Mouse (Mus musculus): ENCODE measurements at regions not wholly inside any gene's neighbourhood (a gene's known extent, or its start where the extent isn't known, plus 50 kb on each side); places are given as distances from the start of the nearest gene placed in this dataset.

DNA sequence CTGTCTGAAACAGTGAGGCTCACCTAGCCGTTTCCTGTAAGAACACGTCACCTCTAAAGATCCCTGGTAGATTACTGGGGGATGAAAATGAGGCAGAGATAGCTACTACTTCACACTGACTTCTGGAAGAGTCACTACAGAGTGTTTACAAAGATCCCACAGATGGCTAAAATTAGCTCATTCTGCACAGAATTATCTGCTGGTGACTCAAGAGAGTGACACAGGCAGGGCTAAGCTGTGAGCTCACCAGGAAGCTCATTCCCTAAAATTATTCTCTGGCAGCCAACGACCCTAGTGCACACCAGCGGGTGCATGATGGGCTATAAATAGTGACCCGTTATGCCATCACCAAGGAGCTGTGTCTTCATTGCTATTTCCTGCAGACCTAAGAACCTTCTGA is 53.2 kb upstream of the Ddah1 start:
- H3K4me2 ChIP-seq (replicated peaks), result no peak overlapping the region
- H3K4me3 ChIP-seq, result no peak overlapping the region
- H3K9ac ChIP-seq, result no peak overlapping the region
- H3K4me1 ChIP-seq, result peaks cover 6% of the 10 kb centered on the region
- WGBS, result 68% methylated on average over 5 of the region's 5 CpGs
- no peaks in the 10 kb centered on the region for H3K36me3 ChIP-seq
- no peak for ATAC-seq (ENCODE audit: low FRiP score)
- H3K27me3 ChIP-seq, result no peaks in the 10 kb centered on the region
- H3K27ac ChIP-seq, result no peak overlapping the region
- H3K9me3 ChIP-seq (replicated peaks), result no peaks in the 10 kb centered on the region

DNA sequence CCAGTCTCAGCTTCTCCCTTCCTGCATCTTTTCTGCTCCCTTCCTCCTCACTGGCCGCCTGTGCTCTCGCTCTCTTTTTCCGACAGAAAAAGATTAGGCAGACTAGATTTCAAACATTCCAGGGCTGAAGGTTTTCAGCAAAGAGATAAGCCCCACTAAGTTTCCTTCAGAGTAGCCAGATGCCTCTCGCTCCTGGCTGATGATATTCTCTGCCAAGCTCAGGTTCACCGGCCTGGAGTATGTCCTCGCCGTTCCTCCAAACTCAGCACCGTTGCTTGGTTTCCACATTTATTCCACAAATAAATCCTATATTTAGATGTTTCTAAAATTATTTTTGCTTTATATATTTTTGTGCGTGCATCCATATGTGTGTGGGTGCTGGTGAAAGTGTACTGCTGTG is 54.3 kb upstream of the Ccn1 start:
- H3K27me3 ChIP-seq, result no peaks in the 10 kb centered on the region
- no peak overlapping the region for H3K4me2 ChIP-seq (replicated peaks)
- WGBS, result 67% methylated on average over 9 of the region's 9 CpGs
- no peaks in the 10 kb centered on the region for H3K9me3 ChIP-seq (replicated peaks)
- H3K4me1 ChIP-seq, result peaks cover 6% of the 10 kb centered on the region
- H3K36me3 ChIP-seq, result no peaks in the 10 kb centered on the region
- H3K4me3 ChIP-seq, result no peak overlapping the region
- no peak overlapping the region for H3K27ac ChIP-seq
- H3K9ac ChIP-seq, result no peak overlapping the region
- ATAC-seq (ENCODE audit: low FRiP score), result no peak

DNA sequence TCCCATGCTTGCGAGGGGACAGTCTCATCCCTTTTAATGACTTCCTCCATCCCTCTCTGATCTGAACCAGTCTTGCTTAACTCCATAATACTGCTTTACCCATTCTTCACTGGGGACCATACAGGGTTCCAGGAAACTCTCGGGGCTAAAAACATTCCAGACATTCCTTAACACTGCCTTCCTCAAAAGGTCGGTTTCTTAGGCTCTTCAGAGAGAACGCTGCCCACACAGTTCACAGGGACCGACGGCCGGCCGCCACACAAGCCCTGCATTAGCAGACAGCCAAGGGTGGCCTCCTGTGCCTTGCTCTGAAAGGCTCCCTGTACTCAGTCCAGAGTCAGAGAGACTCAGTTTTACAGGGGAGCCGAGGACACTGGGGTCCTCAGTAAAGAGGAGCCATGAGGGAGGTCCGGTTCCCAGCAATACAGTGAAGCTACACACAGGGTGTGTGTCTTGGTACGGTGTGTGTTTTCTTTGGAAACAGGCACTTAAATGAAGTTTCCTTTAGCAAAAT is 53.7 kb upstream of the Ccn1 start:
- no peaks in the 10 kb centered on the region for H3K27me3 ChIP-seq
- WGBS, result 10% methylated on average over 11 of the region's 11 CpGs
- H3K4me1 ChIP-seq, result peaks cover 6% of the 10 kb centered on the region
- H3K4me3 ChIP-seq, result no peak overlapping the region
- H3K36me3 ChIP-seq, result no peaks in the 10 kb centered on the region
- peak overlapping the region; percentile 57; the same call in 1 of the 2 replicates for H3K27ac ChIP-seq
- H3K4me2 ChIP-seq (replicated peaks), result peak overlapping the region; percentile 13; the same call in 1 of the 2 replicates
- H3K9me3 ChIP-seq (replicated peaks), result no peaks in the 10 kb centered on the region
- H3K9ac ChIP-seq, result no peak overlapping the region
- no peak for ATAC-seq (ENCODE audit: low FRiP score)

DNA sequence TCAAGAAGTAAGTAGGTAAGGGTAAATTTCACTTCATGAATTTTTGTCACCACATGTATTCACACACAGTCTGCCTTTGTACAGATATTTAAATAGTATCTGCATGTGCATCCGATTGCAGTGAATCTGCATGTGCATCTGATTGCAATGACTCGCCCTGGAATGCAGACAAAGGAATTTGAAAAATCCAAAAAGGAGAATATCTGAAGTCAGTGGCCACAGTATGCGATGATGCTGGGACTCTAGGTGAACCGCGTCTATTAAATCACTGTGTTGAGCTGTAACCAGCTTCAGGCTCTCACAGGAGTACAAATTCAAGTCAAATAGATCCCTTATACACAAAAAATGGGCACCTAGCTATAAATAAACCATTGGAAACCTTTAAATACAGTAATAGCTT is 53.0 kb upstream of the Ccn1 start:
- 59% methylated on average over 5 of the region's 5 CpGs for WGBS

DNA sequence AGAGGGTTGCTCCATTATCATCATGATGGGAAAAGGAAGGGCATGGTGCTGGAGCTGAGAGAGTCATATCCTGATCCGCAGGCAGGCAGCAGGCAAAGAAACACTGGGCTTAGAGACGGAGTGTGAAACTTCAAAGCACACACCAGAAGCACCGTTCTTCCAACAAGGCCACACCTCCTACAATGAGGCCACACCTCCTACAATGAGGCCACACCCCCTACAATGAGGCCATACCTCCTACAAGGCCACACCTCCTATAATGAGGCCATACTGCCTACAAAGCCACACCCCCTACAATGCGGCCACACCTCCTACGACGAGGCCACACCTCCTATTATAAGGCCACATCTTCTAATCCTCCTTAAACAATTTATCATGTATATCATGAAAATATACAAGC is 52.2 kb upstream of the Ccn1 start:
- Histone ChIP-seq H3K4me3 (no peak overlapping the region), H3K4me2 (replicated peaks) (no peak overlapping the region), H3K9ac (no peak overlapping the region), H3K9me3 (replicated peaks) (no peaks in the 10 kb centered on the region), H3K27ac (no peak overlapping the region), H3K4me1 (peaks cover 6% of the 10 kb centered on the region), H3K27me3 (no peaks in the 10 kb centered on the region), H3K36me3 (no peaks in the 10 kb centered on the region)
- no peak for ATAC-seq (ENCODE audit: low FRiP score)
- 81% methylated on average over 6 of the region's 6 CpGs for WGBS

More for the DNA sequence above, 53.0 kb upstream of the Ccn1 start:
- Histone ChIP-seq H3K27me3 (no peaks in the 10 kb centered on the region), H3K4me3 (no peak overlapping the region), H3K27ac (no peak overlapping the region), H3K4me2 (replicated peaks) (no peak overlapping the region), H3K36me3 (no peaks in the 10 kb centered on the region), H3K4me1 (peaks cover 6% of the 10 kb centered on the region), H3K9me3 (replicated peaks) (no peaks in the 10 kb centered on the region), H3K9ac (no peak overlapping the region)
- ATAC-seq (ENCODE audit: low FRiP score), result no peak
